Mouse (Mus musculus): Measurements from ENCODE around the gene 9130019O22Rik.

DNA sequence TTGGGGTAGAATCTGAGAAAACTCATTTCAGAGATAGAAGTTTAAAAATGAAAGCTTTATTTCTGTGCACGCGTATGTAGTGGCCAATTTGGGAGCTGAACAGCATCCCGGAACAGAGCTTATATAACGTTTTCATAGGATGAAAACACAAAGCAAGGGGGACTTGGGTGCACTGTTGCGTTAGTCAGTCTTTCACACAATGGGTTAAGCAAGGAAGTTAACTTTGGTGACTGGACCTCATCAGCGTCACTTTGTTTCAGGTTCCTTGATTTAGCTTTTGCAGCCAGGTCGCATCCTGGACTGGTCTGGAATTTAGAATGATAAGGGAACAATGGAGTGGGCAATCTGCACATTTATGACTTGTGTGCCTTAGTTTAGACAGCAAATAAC, 7.0 kb upstream of the 9130019O22Rik start:
- TF ChIP-seq POLR2A (IDR thresholded peaks at IDR 0.05; ENCODE audit: borderline replicate concordance, extremely low read depth, insufficient read depth, insufficient read length, poor library complexity, severe bottlenecking) = no peak
- no peak for TF ChIP-seq CTCF (IDR thresholded peaks at IDR 0.05; ENCODE audit: borderline replicate concordance, extremely low read depth, insufficient read depth, insufficient read length)
